Mouse (Mus musculus) embryonic facial prominence, embryonic 11.5 days (tissue): ENCODE data around the gene Gm8113. TPM values are rescaled to one million over a fixed set of nuclear protein-coding genes. Genes with fewer than 3 reads are reported as not detected.
A peak's percentile ranks its signal among the peaks of the same experiment; 100 is the strongest.
"Not testable (repeated sequence)": the region's sequence is repeated elsewhere in the genome, so short reads cannot be mapped to it uniquely, and the experiment has no call there.

Experiments used
- ATAC-seq: fragments of 200-750 bp; cut with Nextera tagmentation; replicated peaks from 2 replicates; pipeline ENCODE4 v1.8.0; 2017; ENCODE audit warnings: low read depth; ENCODE audit not compliant: insufficient number of reproducible peaks, low FRiP score, low TSS enrichment
- DNase-seq: peaks from one replicate; pipeline ENCODE4 v3.0.0-alpha.2; 2015; ENCODE audit warnings: low spot score
- H3K27ac ChIP-seq: fragments of 300-500 bp; sonication (generic); replicated peaks from 2 replicates; pipeline ENCODE4 v1.5.1; 2014; ENCODE audit warnings: mild to moderate bottlenecking, low read depth, low read length, control low read depth
- H3K27me3 ChIP-seq: fragments of 300-500 bp; sonication (generic); 2 replicates; pipeline ENCODE4 v1.6.1; 2014; ENCODE audit warnings: mild to moderate bottlenecking, low read length, moderate library complexity, mixed read lengths; ENCODE audit not compliant: control insufficient read depth, insufficient read depth
- H3K36me3 ChIP-seq: fragments of 300-500 bp; sonication (generic); replicated peaks from 2 replicates; pipeline ENCODE4 v1.6.1; 2014; ENCODE audit warnings: low read depth, mild to moderate bottlenecking, low read length, moderate library complexity, mixed read lengths; ENCODE audit not compliant: control insufficient read depth, insufficient read depth
- H3K4me1 ChIP-seq: fragments of 300-500 bp; sonication (generic); 2 replicates; pipeline ENCODE4 v1.6.1; 2014; ENCODE audit warnings: low read length, mixed read lengths; ENCODE audit not compliant: control insufficient read depth, insufficient read depth
- H3K4me2 ChIP-seq: fragments of 300-500 bp; sonication (generic); 2 replicates; pipeline ENCODE4 v1.6.1; 2014; ENCODE audit warnings: low read depth, mild to moderate bottlenecking, control low read depth, low read length, moderate library complexity
- H3K4me3 ChIP-seq: fragments of 300-500 bp; sonication (generic); 2 replicates; pipeline ENCODE4 v1.5.1; 2014; ENCODE audit warnings: low read depth, low read length, control low read depth
- H3K9ac ChIP-seq: fragments of 300-500 bp; sonication (generic); replicated peaks from 2 replicates; pipeline ENCODE4 v1.6.1; 2014; ENCODE audit warnings: mild to moderate bottlenecking, control low read depth, low read length
- H3K9me3 ChIP-seq: fragments of 300-500 bp; sonication (generic); replicated peaks from 2 replicates; pipeline ENCODE4 v1.6.1; 2016; ENCODE audit warnings: mild to moderate bottlenecking, low read length, inconsistent platforms, mixed read lengths; ENCODE audit not compliant: control insufficient read depth
- WGBS: fragments of 180-500 bp; shearing (Covaris S2); extraction: QIAGEN DNeasy Blood & Tissue Kit; methylation state at CpG from one replicate; pipeline ENCODE4 v1.1.7; 2014; 5-methylcytosine and 5-hydroxymethylcytosine counted together
- polyA plus RNA-seq: library from polyadenylated mRNA; unstranded; fragments of >200 nt; fragmentation: Nextera tagmentation; extraction: Ambion mirVana; gene quantifications from 2 replicates; pipeline ENCODE4 v1.2.1, GENCODE M21; 2014

Gene Gm8113
- polyA plus RNA-seq, 1 experiment from 2014 or later = 16.7 TPM

- not testable (repeated sequence) for H3K9me3 ChIP-seq, H3K9ac ChIP-seq, H3K27me3 ChIP-seq, H3K27ac ChIP-seq, H3K36me3 ChIP-seq, H3K4me2 ChIP-seq, DNase-seq, ATAC-seq, H3K4me1 ChIP-seq, H3K4me3 ChIP-seq
These were observed 7.0 kb upstream of the Gm8113 start for GRCm38 (mm10) chr14:43918214-43918613.

- DNase-seq, ATAC-seq: not testable (repeated sequence)
- 87% methylated on average over 3 of the region's 3 CpGs for WGBS
These were observed 1.7 kb upstream of the Gm8113 start, which contains the start of gene Ear10 for GRCm38 (mm10) chr14:43923459-43923858. Gene Ear10, minus strand, starts transcription at chr14:43923559.

GRCm38 (mm10) chr14:43925404-43925950, 287 bp downstream of the Gm8113 start:
- not testable (repeated sequence) for H3K4me1 ChIP-seq, H3K27me3 ChIP-seq, H3K36me3 ChIP-seq, H3K9me3 ChIP-seq
- ATAC-seq (peak; percentile 79; the same call in 1 of the 2 replicates), DNase-seq (peak; percentile 61)
- WGBS = 3% methylated on average over 21 of the region's 21 CpGs
- peak overlapping the region; percentile 30 for H3K4me2 ChIP-seq
- H3K27ac ChIP-seq = peak overlapping the region; percentile 52
- peak overlapping the region; percentile 40 for H3K4me3 ChIP-seq
- H3K9ac ChIP-seq = peak overlapping the region; percentile 67

More at GRCm38 (mm10) chr14:43923459-43923858, 1.7 kb upstream of the Gm8113 start, which contains the start of gene Ear10:
- not testable (repeated sequence) for H3K27ac ChIP-seq, H3K9me3 ChIP-seq, H3K4me1 ChIP-seq, H3K4me3 ChIP-seq, H3K9ac ChIP-seq, H3K36me3 ChIP-seq, H3K27me3 ChIP-seq, H3K4me2 ChIP-seq

GRCm38 (mm10) chr14:43932991-43933390, 7.8 kb downstream of the Gm8113 start:
- not testable (repeated sequence) for H3K27ac ChIP-seq, H3K36me3 ChIP-seq, H3K27me3 ChIP-seq, H3K4me3 ChIP-seq, H3K4me2 ChIP-seq, H3K9ac ChIP-seq, ATAC-seq, H3K9me3 ChIP-seq, H3K4me1 ChIP-seq
- 14% methylated on average over 8 of the region's 8 CpGs for WGBS
- DNase-seq = peak; percentile 66

GRCm38 (mm10) chr14:43933399-43933798, 8.2 kb downstream of the Gm8113 start:
- 48% methylated on average over 5 of the region's 5 CpGs for WGBS
- not testable (repeated sequence) for H3K4me2 ChIP-seq, H3K9ac ChIP-seq, H3K27ac ChIP-seq, H3K4me1 ChIP-seq, DNase-seq, H3K36me3 ChIP-seq, H3K27me3 ChIP-seq, H3K4me3 ChIP-seq, H3K9me3 ChIP-seq, ATAC-seq

- not testable (repeated sequence) for H3K4me1 ChIP-seq, DNase-seq, ATAC-seq, H3K4me3 ChIP-seq, H3K27me3 ChIP-seq, H3K9ac ChIP-seq, H3K4me2 ChIP-seq, H3K27ac ChIP-seq, H3K36me3 ChIP-seq, H3K9me3 ChIP-seq
- WGBS = 43% methylated on average over 1 of the region's 2 CpGs
These were observed 28.2 kb downstream of the Gm8113 start for GRCm38 (mm10) chr14:43953382-43953781.

GRCm38 (mm10) chr14:43955074-43955473, 29.9 kb downstream of the Gm8113 start:
- H3K27me3 ChIP-seq, DNase-seq, H3K36me3 ChIP-seq, H3K4me3 ChIP-seq, H3K27ac ChIP-seq, H3K9ac ChIP-seq, H3K9me3 ChIP-seq, H3K4me2 ChIP-seq, ATAC-seq, H3K4me1 ChIP-seq: not testable (repeated sequence)
- WGBS = no CpG with 5 or more reads among the region's 1 CpGs

GRCm38 (mm10) chr14:43956769-43957168, 31.6 kb downstream of the Gm8113 start, which contains the start of gene Ang5:
Gene Ang5, plus strand, starts transcription at chr14:43957069.
- not testable (repeated sequence) for H3K9me3 ChIP-seq, H3K9ac ChIP-seq, H3K27me3 ChIP-seq, H3K4me3 ChIP-seq, ATAC-seq, H3K27ac ChIP-seq, DNase-seq, H3K4me1 ChIP-seq, H3K4me2 ChIP-seq, H3K36me3 ChIP-seq
- no CpG with 5 or more reads among the region's 2 CpGs for WGBS
